Mouse (Mus musculus): Measurements from ENCODE around the gene Cops8.

- no peak for TF ChIP-seq POU5F1 (IDR thresholded peaks at IDR 0.05; ENCODE audit: borderline replicate concordance, low read length)
- no peak for TF ChIP-seq CTCF (conservative IDR thresholded peaks at IDR 0.05; ENCODE audit: low read length)
- TF ChIP-seq NANOG (IDR thresholded peaks at IDR 0.05; ENCODE audit: borderline replicate concordance, low read length): no peak
Measured at GRCm38 (mm10) chr1:90574845-90575244, 27.9 kb upstream of the Cops8 start.
